Mouse (Mus musculus): Measurements from ENCODE around the gene Hmgb3.
"Not testable (repeated sequence)": the region's sequence is repeated elsewhere in the genome, so short reads cannot be mapped to it uniquely, and the experiment has no call there.

Hmgb3 gene

DNA sequence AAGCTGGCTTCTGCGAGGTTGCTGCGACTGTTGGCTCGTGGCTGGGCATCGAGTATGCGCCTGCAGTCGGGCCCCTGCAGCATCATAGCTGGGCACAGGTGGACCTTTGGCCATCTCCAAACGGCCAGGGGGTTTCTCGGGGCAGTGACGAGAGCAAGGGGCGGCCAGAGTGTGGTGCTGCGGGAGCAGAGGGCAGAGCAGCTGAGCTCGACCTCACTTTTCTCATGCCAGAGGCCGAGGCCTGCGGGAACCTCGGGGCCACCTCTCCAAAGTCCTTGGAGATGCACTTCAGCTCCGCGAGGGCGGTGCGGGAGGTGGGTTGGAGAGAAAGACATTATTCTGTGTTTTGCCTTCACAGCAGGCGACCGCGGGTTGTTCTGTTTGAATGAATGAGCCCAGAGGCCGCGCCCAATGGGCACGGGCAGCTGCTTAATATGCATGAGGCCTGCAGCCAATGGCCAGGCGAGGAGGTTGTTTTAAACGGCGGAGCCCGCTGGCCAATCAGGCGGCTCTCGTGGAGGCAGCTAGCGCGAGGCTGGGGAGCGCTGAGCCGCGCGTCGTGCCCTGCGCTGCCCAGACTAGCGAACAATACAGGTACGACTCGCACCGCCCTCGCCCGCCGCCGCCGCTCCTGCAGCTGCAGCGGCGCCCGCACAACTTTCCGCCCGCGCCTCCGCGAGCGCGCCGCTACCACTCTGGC, at the start of gene Hmgb3:
Gene Hmgb3 (plus strand): TSS at position 504 of the 700 bp plus-strand sequence.
- DNase-seq (ENCODE audit: low read depth, low spot score): peak; percentile 72

DNA sequence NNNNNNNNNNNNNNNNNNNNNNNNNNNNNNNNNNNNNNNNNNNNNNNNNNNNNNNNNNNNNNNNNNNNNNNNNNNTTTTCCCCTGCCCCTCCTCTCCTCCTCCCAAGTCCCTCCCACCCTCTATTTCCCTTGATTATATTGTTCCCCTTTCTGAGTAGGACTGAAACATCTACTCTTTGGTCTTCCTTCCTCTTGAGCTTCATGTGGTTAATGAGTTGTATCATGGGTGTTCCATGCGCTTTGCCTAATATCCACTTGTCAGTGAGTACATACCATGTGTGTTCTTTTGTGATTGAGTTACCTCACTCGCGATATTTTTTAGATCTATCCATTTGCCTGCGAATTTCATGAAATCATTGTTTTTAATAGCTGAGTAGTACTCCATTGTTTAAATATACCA, 49.1 kb upstream of the Hmgb3 start:
- DNase-seq (ENCODE audit: low read depth, low spot score): not testable (repeated sequence)

DNA sequence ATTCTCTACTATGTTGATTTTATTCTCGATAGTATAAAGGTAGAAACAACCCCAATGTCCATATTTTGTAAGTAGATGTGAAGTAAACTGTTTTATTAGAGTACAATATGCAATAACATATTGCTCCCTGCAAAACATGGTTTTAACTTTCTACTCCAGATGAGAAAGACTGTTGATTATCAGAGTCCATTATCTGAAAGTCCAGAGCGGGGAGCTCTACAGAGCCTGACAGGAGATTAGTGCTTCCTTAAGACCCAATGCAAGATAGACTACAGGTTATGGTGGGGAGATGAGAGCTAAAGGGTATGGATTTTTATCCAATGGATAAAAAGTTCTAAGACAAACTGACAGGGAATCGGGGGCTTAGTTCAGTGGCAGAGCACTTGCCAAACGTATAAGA, 36.5 kb upstream of the Hmgb3 start:
- DNase-seq (ENCODE audit: low read depth, low spot score): no peak

DNA sequence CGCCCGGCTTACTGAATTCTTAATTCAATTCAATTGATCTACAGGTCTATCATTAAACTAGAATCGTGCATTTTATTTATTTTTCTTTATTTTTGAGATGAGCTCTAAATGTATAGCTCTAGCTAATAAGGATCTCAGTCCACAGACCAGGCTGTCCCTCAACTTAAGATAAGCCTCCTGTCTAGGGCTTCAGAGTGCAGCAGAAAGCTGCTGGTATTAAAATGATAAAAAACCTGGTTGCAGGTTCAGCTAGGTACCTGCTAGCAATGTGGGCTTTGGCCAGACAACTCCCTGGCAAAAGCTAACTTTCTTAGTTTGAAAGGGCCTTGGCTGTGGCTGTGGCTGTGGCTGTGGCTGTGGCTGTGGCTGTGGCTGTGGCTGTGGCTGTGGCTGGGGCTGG, 32.8 kb upstream of the Hmgb3 start:
- no peak for DNase-seq (ENCODE audit: low read depth, low spot score)

DNA sequence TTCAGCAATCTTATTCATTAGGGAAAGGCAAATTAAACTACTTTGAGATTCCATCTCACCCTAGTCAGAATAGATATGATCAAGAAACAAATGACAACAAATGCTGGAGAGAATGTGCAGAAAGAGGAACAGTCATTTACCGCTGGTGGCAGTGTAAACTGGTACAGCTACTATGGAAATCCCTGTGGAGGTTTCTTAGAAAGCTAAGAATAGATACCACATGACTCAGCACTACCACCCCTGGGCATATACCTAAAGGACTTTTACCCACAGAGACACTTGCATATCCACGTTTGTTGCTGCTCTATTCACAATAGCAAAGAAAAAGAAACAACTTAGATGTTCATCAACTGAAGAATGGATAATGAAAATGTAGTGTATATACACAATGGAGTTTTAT, 31.4 kb upstream of the Hmgb3 start:
- DNase-seq (ENCODE audit: low read depth, low spot score): no peak

DNA sequence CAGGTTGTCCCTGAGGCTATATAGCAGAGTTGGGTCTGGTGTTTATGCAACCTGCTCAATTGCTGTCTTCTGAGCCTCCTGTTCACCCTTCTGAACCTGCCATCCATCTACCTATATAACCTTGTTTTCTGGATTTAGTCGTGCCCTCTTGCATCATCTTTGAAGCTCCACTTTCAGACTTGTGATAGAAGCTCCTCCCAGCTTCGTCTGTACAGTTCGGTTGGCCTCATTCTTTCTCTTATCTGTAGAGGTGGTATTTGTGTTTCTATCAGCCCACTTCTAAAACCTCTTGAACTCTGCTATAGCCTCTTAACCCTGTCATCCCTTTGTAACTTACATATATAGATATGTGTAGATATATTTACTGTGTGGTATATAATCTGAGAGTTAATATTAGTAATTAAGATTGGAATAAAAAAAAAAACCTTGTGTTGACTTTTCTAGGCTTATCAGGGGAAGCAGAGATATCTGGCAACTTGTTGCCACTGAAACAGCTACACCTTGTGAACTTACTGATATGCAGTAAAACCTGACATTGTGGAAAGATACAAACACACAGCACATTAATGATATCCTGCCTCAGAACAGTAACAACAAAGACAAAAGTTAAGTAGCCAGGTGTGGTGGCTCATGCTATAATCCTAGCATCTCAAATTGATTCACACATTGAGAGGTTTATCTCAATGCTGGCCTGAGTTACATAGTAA, 30.0 kb upstream of the Hmgb3 start:
- no peak for DNase-seq (ENCODE audit: low read depth, low spot score)

DNA sequence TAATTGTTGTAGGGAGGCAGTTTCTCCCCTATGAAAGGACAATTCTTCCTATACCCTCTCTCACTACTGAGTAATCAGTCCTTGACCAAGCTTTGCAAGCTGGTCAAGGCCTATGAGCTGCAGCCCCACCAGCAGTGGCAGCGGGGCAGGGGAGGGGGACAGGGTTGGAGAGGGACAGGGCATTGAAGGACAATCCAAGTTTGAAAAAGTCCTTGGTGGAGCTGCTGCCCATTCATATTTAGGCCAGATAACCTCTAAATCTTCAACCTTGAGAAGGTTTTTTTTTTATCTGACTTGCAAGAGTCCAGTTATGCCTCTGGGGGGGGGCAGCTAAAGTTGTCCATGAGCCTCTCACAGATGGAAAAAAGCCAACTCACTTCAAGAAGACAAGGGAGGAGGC, 28.3 kb upstream of the Hmgb3 start:
- no peak for DNase-seq (ENCODE audit: low read depth, low spot score)

DNA sequence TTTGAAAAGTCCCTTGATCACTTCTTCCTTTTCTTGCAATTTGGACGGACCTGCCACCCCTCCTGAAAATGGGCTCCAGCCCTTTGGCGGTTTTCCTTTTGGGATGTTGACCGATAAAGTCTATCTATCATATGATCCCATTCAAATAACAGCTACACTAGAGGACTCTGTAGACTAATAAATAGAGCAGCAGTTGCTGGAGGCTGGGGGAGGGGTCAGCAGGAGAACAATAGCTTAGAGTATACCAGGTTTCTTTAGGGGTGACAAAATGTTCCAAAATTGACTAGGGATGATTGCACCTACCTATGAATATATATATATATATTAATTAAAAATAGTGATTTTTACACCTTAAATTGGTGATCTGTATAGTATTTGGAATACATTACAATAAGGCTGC, 27.6 kb upstream of the Hmgb3 start:
- no peak for DNase-seq (ENCODE audit: low read depth, low spot score)

DNA sequence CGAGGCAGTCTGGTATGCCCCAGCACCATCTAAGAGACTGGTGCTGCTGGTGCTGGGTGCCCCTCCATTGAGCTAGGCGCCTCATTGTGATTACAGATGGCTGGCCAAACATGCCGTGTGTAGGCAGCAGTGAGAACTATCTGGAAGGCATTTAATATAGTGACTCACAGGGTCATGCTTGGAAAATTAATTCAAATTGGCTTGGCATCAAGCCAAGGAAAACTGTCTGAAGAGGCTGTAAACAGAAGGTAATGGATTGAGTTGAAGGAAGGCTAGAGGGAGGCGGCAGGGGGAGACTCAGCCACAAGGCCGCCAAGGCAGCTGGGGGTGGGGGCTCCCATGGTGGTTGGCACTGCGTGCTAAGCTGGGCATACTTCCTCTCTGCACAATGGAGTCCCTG, 27.1 kb upstream of the Hmgb3 start:
- DNase-seq (ENCODE audit: low read depth, low spot score): no peak

DNA sequence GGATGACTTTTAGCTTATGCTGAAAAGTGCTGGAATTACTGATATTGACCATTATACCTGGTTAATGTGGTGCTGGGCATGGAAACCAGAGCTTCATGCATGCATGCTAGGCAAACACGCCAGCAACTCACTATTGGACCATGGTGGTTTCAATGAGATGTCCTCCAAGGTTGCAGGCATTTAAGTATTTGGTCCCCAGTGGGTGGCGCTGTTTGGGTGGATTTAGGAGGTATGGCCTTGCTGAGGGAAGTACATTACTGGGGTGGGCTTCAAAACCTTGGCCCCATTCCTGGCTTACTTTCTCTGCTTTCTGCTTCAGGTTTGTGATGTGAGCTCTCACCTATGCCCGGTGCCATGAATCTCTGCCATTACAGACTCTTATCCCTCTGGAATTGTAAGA, 23.1 kb upstream of the Hmgb3 start:
- DNase-seq (ENCODE audit: low read depth, low spot score): no peak

DNA sequence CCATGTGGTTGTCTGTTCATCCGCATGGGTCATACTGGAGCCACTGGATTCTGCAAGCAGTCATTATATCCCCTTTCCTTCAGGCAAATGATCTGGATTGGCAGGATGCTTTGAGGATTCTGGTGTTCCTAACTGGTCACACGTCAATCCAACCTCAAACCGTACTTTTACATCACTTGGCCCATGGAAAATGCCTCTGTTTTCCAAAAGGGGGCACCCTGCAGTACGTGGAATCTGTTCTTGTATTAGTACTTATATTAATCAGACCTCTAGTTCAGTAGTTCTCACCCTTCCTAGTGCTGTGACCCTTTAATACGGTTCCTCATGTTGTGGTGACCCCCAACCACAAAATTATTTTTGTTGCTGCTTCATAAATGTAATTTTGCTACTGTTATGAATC, 21.6 kb upstream of the Hmgb3 start:
- no peak for DNase-seq (ENCODE audit: low read depth, low spot score)

DNA sequence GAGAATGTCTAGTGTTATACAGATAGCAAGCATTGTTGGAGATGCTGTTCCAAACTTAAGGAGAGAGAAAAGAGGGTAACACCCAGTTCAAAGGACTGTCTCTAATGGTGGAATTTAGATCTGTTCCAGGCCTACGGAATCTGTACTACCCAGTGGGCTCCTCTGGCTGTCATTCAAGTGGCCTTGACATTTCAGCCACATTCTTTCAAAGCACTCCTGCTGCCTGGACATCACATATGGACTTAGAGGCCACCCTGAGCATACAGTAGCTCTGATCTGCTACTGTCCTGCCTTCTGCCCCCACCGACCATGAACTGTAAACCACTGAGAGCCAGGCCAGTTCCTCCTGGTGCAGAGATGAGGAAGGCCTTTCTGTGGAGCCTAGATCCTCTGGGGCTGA, 17.9 kb upstream of the Hmgb3 start:
- no peak for DNase-seq (ENCODE audit: low read depth, low spot score)

DNA sequence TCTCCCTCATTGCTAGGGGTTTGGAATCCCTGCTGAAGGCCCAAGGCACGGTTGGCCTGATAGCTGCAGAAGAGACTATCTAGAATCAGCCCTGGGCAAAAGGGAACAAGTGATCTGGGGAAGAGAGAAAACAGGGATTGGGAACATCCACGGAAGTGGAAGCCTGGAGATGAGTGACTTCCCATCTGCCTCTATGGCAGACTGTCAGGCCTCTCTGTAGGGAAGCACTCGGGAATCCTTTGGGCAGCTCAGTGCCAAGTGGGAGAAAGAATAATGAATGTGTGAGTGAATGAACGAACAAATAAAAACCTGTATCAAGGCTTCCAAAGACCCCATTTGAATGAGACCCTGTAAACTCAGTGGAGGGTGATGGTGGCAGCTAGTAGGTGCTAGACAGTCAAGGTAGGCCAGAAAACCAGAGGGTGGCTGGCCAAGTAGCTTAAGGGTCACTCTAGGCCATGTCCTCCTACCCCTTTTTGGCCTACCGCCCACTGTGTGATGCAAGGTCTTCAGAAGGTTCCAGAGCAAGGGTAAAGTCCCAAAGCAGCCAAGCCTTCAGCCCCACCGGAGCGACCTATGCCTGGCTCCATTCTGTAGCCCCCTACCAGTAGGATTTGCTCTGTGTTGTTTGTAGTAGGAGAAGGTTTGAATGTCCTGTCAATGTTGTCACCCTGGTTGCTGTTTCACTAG, 14.8 kb upstream of the Hmgb3 start:
- DNase-seq (ENCODE audit: low read depth, low spot score): no peak

DNA sequence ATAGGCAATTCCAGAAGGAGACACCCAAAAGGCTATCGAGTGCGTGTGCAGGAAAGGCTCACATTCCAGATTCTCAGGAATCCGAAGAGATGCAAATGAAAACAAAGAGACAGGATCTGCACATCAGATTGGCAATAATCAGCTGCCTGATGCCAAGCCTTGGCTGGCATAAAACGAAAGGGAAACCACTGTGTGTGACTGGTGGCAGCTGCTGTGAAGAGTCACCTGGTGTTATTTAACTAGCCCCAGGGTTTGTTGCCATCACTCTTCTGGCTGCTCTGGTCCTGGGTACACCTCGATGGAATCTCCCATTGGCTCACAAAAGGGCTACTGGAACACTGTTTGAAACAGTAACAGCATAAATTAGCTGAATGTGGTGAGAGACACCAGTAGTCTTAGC, 11.0 kb upstream of the Hmgb3 start:
- no peak for DNase-seq (ENCODE audit: low read depth, low spot score)

DNA sequence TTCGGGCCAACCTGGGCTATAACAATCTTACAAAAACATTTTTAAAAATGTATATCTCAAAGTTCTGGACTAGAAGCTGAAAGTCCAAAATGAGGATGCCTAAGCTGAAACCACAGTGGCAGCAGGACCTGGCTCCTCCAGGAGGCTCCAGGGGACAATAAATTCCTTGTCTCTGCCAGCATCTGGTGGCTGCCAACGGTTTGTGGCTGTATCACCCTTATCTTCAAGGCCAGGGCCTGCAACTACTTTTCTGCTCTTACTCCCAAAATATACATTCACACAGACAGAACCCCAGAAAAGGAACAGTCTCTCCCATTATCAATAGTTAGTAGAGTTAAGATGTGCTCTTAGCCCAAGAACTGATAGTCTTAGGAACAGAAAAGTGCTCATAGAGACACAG, 10.6 kb upstream of the Hmgb3 start:
- DNase-seq (ENCODE audit: low read depth, low spot score): no peak

DNA sequence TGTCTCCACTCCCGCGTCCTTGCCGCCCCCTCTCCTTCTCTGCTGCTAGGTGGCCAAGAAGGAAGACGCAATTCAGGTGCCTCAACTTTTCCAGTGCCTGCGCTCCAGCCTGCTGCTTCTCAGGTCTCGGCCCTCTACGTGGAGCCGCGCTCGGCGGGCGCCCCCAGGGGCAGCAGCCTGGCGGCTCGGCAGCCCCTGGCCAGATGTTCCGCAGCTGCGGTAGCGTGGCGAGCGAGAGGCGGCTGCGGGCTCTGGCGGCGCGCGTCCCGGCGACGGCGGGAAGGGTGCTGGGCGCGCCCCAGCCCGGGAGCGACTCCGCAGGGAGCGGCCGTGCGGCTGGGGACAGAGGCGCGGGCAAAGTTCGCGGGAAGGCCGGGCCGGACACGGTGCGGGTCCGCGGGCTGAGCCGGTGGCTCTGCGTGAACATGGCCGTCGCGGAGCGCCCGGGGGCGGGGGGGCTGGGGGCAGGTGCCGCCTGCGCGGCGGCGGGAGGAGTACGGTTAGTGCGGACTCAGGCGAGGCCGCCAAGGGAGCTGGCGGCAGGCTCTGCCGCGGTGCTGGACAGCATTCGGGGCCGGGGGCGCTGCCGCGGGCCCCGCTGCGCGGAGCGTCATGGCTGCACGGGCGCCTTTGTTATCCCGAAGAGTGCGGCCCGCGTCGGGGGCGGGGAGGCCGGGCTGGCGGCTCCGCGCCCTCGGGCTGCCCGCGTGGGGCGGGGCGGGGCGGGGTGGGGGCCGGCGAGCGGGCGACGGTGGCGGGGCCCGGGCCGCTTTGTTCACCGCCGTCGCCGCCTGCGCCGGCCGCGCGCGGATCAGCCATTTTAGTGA, 610 bp downstream of the Hmgb3 start:
- DNase-seq (ENCODE audit: low read depth, low spot score): no peak

DNA sequence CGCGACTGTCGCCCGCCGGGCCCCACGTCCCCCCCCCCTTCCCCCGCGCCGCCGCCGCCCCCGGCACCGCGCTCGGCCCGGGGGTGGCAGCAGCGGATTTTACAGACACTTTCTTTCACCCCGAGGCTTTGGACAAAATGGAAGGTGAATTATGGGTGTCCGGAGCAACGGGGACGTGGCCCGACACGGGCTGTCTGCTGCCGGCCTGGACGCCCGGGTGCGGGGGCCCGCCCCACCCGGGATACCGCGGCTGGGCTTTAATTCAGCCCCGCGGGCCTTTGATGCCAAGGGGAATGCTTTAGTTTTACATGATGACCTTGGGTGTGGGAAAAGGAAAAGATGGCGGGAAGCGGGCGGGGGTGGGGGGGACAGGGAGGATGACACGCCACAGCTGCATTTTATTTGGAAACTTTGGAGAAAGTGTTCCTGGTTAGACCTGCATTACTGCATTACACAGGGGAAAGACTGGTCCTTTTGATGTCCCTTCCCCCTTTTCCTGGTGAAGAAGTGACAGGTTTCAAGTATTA, 1.3 kb downstream of the Hmgb3 start:
- DNase-seq (ENCODE audit: low read depth, low spot score): no peak

DNA sequence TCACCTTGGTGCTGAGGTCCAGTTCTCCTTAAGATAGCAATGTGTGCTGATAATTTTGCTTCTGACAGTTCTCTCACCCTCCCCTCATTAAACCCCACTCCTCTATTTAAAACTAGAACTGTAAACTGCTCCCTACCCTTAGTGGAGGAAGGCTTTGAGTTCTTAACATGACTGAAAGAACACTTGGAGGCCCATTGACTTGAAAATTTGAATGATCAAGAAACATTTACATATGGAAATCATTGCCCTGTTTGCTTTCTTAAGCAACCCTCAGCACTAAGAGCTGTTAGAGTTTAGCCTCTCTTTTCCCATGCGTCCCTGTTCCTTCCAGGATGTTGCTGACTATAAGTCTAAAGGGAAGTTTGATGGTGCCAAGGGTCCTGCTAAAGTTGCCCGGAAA, 3.6 kb downstream of the Hmgb3 start:
- DNase-seq (ENCODE audit: low read depth, low spot score): no peak

DNA sequence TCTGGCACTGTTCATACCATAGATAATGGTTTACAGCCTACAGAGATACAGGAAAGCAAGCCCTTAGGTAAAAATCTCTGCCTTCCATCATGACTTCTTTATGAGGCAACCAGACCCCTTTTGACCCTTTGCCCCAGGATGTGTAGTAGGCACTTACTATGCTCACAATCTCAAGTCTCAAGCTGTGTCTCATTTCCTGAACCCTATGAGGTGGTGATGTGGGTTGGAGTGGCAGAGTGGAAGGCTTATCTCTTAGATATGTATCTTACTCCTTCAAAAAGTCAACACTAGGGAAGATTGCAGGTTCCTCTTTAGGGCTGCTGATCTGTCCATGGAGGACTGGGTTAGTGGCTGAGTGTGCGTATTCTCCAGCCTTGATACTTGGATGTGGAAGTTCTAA, 5.1 kb downstream of the Hmgb3 start:
- no peak for DNase-seq (ENCODE audit: low read depth, low spot score)

DNA sequence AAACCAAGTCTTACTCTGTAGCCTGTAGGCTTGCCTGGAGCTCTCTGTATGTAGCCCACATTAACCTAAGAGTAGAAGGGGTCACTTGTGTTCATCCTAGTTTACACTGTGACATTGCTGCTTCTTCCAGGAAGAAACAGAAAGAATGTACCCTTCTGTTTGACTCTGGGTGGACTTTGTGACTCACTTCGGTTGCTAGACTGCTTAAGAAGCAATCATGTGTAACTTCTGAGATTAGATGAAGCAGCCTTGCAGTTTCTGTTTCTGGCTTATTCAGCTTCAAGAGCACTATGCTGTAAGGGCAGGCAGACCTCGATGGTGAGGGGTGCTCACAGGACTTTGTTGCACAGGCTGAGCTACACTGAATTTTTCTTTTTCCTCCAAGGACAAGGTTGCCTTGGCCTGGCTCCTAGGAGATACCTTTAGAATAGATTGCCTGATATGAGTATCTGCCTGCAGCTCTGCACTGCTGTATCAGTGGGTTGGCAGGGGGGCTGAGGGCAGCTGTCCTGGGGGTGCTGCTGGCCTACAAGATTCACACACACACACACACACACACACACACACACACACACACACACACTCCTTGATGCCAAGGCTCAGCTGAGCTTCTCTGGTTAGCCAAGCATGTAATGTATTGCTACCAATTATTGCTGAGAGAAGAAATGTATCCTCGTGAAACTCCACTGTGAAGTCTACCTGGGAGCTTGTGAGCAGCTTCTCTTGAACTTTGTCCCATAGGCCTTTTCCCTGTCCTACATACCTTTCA, 17.6 kb downstream of the Hmgb3 start:
- DNase-seq (ENCODE audit: low read depth, low spot score): no peak

DNA sequence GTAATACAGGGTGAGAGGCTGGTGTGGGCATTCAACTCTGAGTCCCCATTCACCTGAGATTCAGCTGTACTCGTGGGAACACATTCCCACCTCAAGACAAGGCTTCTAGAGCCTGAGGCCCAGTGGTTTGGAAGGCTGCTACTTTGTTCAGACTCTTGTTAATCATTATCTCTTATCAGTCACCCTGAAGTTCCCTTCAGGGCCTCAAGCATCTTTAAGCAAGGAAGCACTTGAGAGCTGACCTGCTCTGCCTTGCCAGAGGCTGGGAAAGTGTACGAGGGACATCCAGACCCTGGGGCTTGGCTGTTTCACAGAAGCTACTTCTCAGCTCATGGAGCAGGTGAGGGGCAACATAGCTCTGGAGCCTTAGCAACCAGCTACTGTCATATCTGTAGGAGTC, 19.8 kb downstream of the Hmgb3 start:
- no peak for DNase-seq (ENCODE audit: low read depth, low spot score)
